Mouse (Mus musculus) heart, embryonic 15.5 days (tissue): ENCODE data around the gene Ppp1cb. TPM values are rescaled to one million over a fixed set of nuclear protein-coding genes. Genes with fewer than 3 reads are reported as not detected.

Experiments
- ATAC-seq: fragments of 200-750 bp; cut with Nextera tagmentation; replicated peaks from 2 replicates; pipeline ENCODE4 v1.8.0; 2017; ENCODE audit warnings: low read depth, moderate TSS enrichment; ENCODE audit not compliant: insufficient number of reproducible peaks, insufficient read depth, low FRiP score
- H3K27ac ChIP-seq: fragments of 300-500 bp; sonication (generic); 2 replicates; pipeline ENCODE4 v1.5.1; 2015; ENCODE audit warnings: mild to moderate bottlenecking, inconsistent platforms
- H3K27me3 ChIP-seq: fragments of 300-500 bp; sonication (generic); 2 replicates; pipeline ENCODE4 v1.6.1; 2015; ENCODE audit warnings: inconsistent platforms
- H3K36me3 ChIP-seq: fragments of 300-500 bp; sonication (generic); 2 replicates; pipeline ENCODE4 v1.6.1; 2015; ENCODE audit warnings: mild to moderate bottlenecking, inconsistent platforms
- H3K4me1 ChIP-seq: fragments of 300-500 bp; sonication (generic); replicated peaks from 2 replicates; pipeline ENCODE4 v1.6.1; 2015; ENCODE audit warnings: inconsistent platforms
- H3K4me2 ChIP-seq: fragments of 300-500 bp; sonication (generic); 2 replicates; pipeline ENCODE4 v1.6.1; 2015; ENCODE audit warnings: inconsistent platforms, mild to moderate bottlenecking, moderate library complexity
- H3K4me3 ChIP-seq: fragments of 300-500 bp; sonication (generic); 2 replicates; pipeline ENCODE4 v1.5.1; 2015; ENCODE audit warnings: mild to moderate bottlenecking, inconsistent platforms
- H3K9ac ChIP-seq: fragments of 300-500 bp; sonication (generic); 2 replicates; pipeline ENCODE4 v1.6.1; 2015; ENCODE audit warnings: mild to moderate bottlenecking, inconsistent platforms
- H3K9me3 ChIP-seq: fragments of 300-500 bp; sonication (generic); replicated peaks from 2 replicates; pipeline ENCODE4 v1.6.1; 2016; ENCODE audit warnings: inconsistent platforms
- WGBS: fragments of 180-500 bp; shearing (Covaris S2); methylation state at CpG from one replicate; pipeline ENCODE4 v1.1.7; 2015; ENCODE audit warnings: mixed read lengths; 5-methylcytosine and 5-hydroxymethylcytosine counted together
- polyA plus RNA-seq: library from polyadenylated mRNA; unstranded; fragments of >200 nt; fragmentation: Nextera tagmentation; extraction: Ambion mirVana; gene quantifications from 2 replicates; pipeline ENCODE4 v1.2.1, GENCODE M21; 2015

Gene Ppp1cb
- 212 and 253 TPM in 2 replicates for polyA plus RNA-seq

DNA sequence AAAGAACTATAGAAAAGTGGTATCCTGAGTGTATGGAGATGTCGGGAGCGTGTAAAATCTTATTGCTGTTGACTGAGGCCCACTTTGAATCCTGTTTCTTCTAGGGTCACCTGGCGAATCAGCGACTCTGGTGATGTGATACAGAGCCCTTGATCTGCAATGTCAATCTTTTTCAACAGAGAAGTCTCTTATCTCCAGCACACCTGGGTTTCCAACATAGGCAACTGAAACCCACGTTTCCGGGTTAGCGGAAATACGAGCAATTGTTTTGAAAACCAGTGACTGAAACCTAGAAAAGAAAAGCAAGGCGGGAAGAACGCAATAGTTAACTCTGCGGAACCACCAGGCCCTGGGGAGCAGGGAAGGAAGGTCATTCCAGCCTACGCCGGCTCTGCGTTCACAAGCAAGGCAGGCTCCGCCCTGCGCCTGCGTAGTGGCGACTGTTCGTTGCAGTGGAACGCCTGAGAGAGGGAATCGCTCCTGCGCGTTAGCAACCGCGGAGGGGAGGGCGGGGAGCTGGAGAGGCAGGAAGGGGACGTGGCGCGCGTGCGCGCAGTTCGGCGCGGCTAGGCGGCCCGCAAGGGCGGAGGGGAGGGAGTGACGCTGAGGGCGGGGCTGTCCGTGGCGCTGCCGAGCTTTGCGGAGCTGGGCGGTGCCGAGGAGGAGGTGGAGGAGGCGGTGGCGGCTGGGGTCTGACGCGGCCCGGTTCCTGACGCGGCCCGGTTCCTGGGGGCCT, at the start of gene Ppp1cb:
Gene Ppp1cb, plus strand, starts transcription at position 436 of the 736 bp plus-strand sequence.
- WGBS, result 1% methylated on average over 53 of the region's 54 CpGs
- H3K36me3 ChIP-seq, result no peaks in the 10 kb centered on the region
- H3K9ac ChIP-seq, result peak within 1 kb of the TSS; percentile 97
- peak; percentile 99 for ATAC-seq
- no peaks in the 10 kb centered on the region for H3K27me3 ChIP-seq
- H3K4me3 ChIP-seq, result peak within 1 kb of the TSS; percentile 82
- peak within 1 kb of the TSS; percentile 99 for H3K27ac ChIP-seq
- no peaks in the 10 kb centered on the region for H3K9me3 ChIP-seq
- peaks cover 18% of the 10 kb centered on the region for H3K4me1 ChIP-seq
- peak within 1 kb of the TSS; percentile 62 for H3K4me2 ChIP-seq

GRCm38 (mm10) chr5:32409747-32410146, 48.9 kb upstream of the Ppp1cb start:
- ATAC-seq, result no peak

GRCm38 (mm10) chr5:32410954-32411688, 47.5 kb upstream of the Ppp1cb start:
- Histone ChIP-seq H3K9me3 (no peaks in the 10 kb centered on the region), H3K9ac (no peak overlapping the region), H3K27ac (no peak overlapping the region), H3K4me2 (no peak overlapping the region), H3K27me3 (no peaks in the 10 kb centered on the region), H3K4me1 (peaks cover 49% of the 10 kb centered on the region), H3K36me3 (no peaks in the 10 kb centered on the region), H3K4me3 (no peak overlapping the region)
- ATAC-seq, result no peak
- 58% methylated on average over 3 of the region's 3 CpGs for WGBS

More at GRCm38 (mm10) chr5:32409747-32410146, 48.9 kb upstream of the Ppp1cb start:
- no peaks in the 10 kb centered on the region for H3K9me3 ChIP-seq
- H3K4me3 ChIP-seq, result no peak overlapping the region
- H3K4me2 ChIP-seq, result no peak overlapping the region
- no peak overlapping the region for H3K27ac ChIP-seq
- H3K27me3 ChIP-seq, result no peaks in the 10 kb centered on the region
- no peaks in the 10 kb centered on the region for H3K36me3 ChIP-seq
- 43% methylated on average over 2 of the region's 2 CpGs for WGBS
- no peak overlapping the region for H3K9ac ChIP-seq
- peaks cover 49% of the 10 kb centered on the region for H3K4me1 ChIP-seq

DNA sequence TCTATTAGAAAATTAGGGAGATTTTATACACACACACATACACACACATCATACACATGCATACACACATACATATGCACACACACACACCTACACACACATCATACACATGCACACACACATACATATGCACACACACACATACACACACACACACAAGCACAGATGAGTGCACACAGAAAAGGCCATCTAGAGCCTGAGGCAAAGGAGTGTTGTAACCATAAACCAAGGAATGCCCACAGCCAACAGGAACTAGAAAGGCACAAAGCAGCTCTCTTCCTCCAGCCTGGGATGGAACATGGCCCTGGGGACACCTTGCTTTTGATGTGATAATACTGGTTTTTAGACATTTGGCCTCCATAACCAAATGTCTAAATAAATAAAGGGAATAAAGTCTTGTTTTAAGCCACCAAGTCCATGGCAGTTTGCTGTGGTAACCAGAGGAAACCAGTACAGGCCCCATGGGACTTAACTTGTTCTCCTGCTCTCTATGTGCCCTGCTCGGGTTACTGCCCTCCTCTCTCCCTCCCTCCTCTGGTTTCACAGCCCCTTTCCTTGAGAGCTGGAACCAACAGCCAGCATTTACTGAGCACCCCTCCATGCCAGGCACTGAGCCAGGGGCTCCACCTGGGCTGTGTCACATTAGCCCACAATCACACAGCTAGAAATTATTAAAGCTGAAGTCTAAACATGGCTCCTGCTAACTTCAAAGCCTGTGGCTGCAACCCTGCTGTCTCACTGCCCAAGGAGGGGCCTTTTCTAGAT, 46.3 kb upstream of the Ppp1cb start:
- peak; percentile 32 for ATAC-seq
- 14% methylated on average over 1 of the region's 1 CpGs for WGBS
- Histone ChIP-seq H3K9ac (no peak overlapping the region), H3K27me3 (no peaks in the 10 kb centered on the region), H3K4me1 (peaks cover 58% of the 10 kb centered on the region), H3K36me3 (no peaks in the 10 kb centered on the region), H3K27ac (peak overlapping the region; percentile 79), H3K4me2 (no peak overlapping the region), H3K9me3 (no peaks in the 10 kb centered on the region), H3K4me3 (no peak overlapping the region)

GRCm38 (mm10) chr5:32413083-32413482, 45.6 kb upstream of the Ppp1cb start:
- Histone ChIP-seq H3K4me3 (no peak overlapping the region), H3K9me3 (no peaks in the 10 kb centered on the region), H3K4me2 (no peak overlapping the region), H3K27me3 (no peaks in the 10 kb centered on the region), H3K9ac (no peak overlapping the region), H3K4me1 (peaks cover 58% of the 10 kb centered on the region), H3K36me3 (no peaks in the 10 kb centered on the region), H3K27ac (peak overlapping the region; percentile 79)
- WGBS, result 69% methylated on average over 2 of the region's 2 CpGs
- no peak for ATAC-seq

GRCm38 (mm10) chr5:32413569-32413968, 45.1 kb upstream of the Ppp1cb start:
- Histone ChIP-seq H3K4me1 (peaks cover 58% of the 10 kb centered on the region), H3K36me3 (no peaks in the 10 kb centered on the region), H3K9ac (no peak overlapping the region), H3K27ac (peak overlapping the region; percentile 79), H3K9me3 (no peaks in the 10 kb centered on the region), H3K4me3 (no peak overlapping the region), H3K4me2 (no peak overlapping the region), H3K27me3 (no peaks in the 10 kb centered on the region)
- no peak for ATAC-seq
- WGBS, result 64% methylated on average over 2 of the region's 2 CpGs

GRCm38 (mm10) chr5:32414461-32414985, 44.1 kb upstream of the Ppp1cb start:
- Histone ChIP-seq H3K4me2 (no peak overlapping the region), H3K4me1 (peaks cover 50% of the 10 kb centered on the region), H3K36me3 (no peaks in the 10 kb centered on the region), H3K4me3 (no peak overlapping the region), H3K27ac (peak overlapping the region; percentile 79), H3K27me3 (no peaks in the 10 kb centered on the region), H3K9me3 (no peaks in the 10 kb centered on the region), H3K9ac (no peak overlapping the region)
- no peak for ATAC-seq
- 60% methylated on average over 5 of the region's 5 CpGs for WGBS

- H3K4me1 ChIP-seq, result peaks cover 48% of the 10 kb centered on the region
- H3K4me3 ChIP-seq, result no peak overlapping the region
- H3K27ac ChIP-seq, result no peak overlapping the region
- H3K9ac ChIP-seq, result no peak overlapping the region
- ATAC-seq, result no peak
- 87% methylated on average over 6 of the region's 6 CpGs for WGBS
- H3K4me2 ChIP-seq, result no peak overlapping the region
- H3K36me3 ChIP-seq, result no peaks in the 10 kb centered on the region
- no peaks in the 10 kb centered on the region for H3K9me3 ChIP-seq
- H3K27me3 ChIP-seq, result no peaks in the 10 kb centered on the region
These were observed 43.1 kb upstream of the Ppp1cb start for GRCm38 (mm10) chr5:32415554-32415953.

DNA sequence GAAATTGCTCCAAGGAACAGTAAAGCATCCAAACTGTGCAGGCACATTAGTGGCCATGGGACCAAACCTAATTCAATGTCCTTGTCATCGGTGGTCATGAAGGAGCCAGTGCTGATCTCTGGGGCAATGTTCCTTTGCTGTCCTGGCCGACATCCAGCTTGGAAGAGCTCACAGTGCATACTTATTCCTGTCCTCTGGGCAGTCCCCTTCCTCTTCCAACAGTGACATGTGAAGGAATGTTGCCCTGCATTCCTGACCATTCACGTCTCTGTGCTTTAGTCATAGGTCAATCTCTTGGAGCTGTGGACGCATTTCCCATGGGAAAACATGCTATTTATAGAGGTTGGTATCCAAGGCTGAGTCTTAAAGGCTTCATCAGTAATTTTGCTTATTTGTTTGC, 41.8 kb upstream of the Ppp1cb start:
- peak; percentile 88 for ATAC-seq
- no peaks in the 10 kb centered on the region for H3K9me3 ChIP-seq
- H3K27ac ChIP-seq, result peak overlapping the region; percentile 91
- H3K4me1 ChIP-seq, result peaks cover 49% of the 10 kb centered on the region
- no peak overlapping the region for H3K9ac ChIP-seq
- H3K4me3 ChIP-seq, result no peak overlapping the region
- WGBS, result 8% methylated on average over 4 of the region's 4 CpGs
- no peaks in the 10 kb centered on the region for H3K36me3 ChIP-seq
- H3K4me2 ChIP-seq, result peak overlapping the region; percentile 17; the same call in 1 of the 2 replicates
- no peaks in the 10 kb centered on the region for H3K27me3 ChIP-seq

DNA sequence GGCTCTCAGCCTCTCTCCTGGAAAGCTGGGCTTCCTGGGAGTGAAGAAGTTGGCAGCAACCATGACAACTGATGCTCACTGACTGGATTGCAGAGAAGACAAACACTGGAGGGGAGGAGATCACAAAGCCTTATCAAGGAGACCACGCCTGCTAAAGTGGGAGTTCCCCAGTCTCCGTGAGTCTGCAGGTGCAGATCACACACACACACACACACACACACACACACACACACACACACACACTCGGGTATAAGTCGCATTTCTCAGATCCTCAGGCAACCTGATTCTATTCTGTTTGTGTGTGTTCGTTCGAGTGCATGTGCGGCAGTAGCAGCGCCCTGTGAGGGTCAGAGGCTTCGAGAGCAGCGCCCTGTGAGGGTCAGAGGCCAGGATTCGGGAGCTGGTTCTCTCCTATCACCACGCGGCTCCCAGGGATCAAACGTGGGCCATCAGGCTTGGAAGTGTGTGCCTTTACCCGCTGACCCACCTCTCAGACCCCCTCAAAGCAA, 36.5 kb upstream of the Ppp1cb start:
- H3K4me1 ChIP-seq, result peaks cover 15% of the 10 kb centered on the region
- H3K27me3 ChIP-seq, result no peaks in the 10 kb centered on the region
- no peak overlapping the region for H3K9ac ChIP-seq
- no peak for ATAC-seq
- 32% methylated on average over 15 of the region's 15 CpGs for WGBS
- peak overlapping the region; percentile 27; the same call in 1 of the 2 replicates for H3K4me2 ChIP-seq
- H3K27ac ChIP-seq, result peak overlapping the region; percentile 37
- no peaks in the 10 kb centered on the region for H3K9me3 ChIP-seq
- no peak overlapping the region for H3K4me3 ChIP-seq
- H3K36me3 ChIP-seq, result no peaks in the 10 kb centered on the region
